Mouse (Mus musculus): ENCODE data around the gene Ccn2.

Gene Ccn2

DNA sequence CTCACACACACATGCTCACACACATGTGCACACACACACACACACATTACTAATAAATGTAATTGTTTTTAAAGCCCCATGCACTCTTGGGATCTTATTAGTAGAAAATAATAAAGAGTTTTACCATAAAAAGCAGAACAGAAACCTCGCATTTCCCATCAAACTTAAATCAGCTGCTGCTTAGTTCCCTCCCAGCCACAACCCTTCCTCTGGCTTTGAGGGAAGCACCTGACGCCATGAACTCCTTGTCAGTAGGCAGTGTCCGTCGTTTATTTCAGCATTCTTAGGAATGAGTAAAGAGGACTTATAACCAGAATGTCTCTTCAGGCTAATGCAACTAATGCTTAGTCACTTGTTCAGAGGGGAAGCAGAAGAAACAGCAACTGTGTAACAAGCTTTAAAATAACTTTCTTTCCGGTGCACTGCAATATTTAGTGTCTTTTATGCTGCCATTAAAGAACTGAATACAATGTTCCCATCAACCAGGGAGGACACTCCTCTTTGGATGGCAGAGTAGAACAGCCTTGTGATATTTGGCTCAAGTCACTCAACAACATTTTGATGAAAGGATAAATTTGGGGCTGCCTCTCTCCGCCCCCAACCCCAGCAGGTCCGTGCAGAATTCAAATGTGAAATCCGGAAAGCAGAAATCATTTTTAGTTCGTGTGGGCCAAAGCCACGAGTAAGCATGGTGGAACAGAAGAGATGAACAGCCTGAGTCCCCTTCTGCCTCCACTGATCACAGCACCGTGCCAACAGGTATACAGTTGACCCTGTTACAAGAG lies 47.7 kb downstream of the Ccn2 start:
- DNase-seq: no peak

DNA sequence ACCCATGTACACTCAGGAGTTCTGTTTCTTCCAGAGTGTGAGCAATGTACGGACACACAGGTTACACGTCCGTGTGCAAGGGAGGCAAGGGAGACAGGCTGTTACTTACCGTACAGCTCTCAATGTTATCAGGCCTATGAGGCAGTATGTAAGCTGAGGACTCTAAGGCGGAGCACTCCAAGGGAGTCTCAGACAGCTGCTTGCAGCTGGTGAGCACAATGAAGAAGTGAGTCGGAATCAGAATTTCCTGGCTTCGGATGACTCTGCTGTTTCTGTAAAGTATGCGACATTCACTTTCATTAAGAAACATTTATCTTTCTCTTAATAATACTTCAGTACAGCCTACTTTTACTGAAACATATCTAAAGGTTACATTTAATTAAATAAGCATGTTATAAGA lies 49.9 kb downstream of the Ccn2 start:
- peak; percentile 75 for DNase-seq
